Mouse (Mus musculus) retina, postnatal 1 day (tissue): Measurements from ENCODE around the gene Pigr.
A peak's percentile ranks its signal among the peaks of the same experiment; 100 is the strongest.

ENCODE experiments used
- DNase-seq: peaks from one replicate; pipeline ENCODE4 v3.0.0-alpha.2; 2012

The Pigr gene

DNA sequence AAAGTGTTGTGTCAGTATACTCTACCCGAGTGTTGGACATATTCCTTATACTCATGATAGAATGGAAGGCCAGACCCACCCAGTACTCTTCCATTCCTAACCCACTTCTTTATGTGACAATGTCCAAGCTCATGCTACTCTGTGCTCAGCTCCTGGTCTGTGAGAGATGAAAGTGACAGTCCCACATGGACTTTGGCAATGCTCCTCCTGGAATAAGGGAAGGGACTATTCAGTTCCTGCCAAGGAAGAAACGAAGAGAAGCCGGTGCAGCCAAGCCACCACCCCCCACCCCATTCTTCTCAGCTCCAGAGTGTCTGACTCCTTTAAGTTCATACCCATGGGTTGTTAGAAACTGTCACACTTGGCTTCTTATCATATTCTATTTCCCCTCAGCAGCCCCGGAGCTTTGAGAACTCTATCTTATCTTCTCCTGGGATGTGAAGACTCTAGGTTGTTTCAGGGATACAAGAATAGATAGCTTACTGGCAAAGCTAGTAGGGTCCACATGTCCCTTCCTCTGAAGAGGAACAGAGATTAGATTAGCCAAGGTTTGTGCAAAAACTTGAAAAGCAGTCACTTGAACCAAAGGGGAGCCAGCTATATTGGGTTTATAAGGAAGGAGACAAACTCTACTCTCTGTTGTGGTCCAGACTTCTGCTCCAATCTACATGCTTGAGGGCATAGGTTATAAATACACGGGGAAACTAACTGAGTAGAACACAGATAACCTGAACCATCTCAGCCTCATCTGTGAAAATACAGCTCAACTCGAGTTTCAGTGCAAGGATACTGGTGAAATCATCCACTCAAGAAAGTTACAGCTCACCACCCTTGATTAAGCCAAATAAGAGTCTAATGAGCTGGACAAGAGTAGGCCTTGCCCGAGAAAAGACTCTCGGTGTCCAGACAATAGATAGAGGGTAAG is 3.7 kb downstream of the Pigr start:
- DNase-seq = no peak

DNA sequence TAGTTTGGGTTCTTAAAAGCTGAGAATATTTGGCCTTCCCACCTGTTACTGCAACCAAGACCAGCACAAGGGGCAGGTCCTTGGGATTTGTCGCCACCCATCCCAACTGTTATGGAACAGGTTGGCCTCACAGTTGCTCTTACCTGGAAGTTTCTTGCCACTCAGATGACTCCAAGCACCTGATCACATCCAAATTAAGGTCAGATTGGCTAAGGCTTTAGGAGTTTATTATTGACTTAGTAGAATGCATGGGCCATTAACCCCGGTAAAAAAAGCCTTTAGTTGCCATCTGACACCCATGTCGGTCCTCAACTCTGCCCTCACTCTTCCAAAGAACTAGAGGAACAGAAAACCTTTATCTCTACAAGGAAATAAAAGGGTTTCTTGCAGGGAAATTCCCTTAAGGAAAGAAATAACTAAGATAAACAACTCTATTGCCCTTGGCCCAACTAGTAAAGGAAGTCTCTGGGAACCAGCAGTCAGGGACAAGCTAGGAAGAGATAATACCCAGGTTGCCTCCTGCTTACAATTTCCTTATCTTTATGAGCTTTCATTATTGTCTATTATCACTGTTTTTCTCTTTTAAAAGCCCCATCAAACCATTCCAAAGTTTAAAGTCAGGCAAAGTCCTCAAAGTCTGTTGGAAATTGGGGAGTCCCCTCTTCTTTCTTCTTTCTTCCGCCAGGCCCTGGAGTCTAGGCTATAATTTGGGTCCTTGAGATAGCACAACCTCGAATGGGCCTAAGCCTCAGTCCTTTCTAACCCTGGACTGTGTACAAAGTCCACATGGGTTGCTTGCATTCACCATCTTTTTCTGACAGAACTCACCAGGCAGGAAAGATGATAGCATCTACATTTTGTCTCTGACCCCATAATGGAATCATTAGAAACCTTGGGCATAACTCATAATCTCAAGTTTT is 6.0 kb downstream of the Pigr start:
- DNase-seq = no peak

DNA sequence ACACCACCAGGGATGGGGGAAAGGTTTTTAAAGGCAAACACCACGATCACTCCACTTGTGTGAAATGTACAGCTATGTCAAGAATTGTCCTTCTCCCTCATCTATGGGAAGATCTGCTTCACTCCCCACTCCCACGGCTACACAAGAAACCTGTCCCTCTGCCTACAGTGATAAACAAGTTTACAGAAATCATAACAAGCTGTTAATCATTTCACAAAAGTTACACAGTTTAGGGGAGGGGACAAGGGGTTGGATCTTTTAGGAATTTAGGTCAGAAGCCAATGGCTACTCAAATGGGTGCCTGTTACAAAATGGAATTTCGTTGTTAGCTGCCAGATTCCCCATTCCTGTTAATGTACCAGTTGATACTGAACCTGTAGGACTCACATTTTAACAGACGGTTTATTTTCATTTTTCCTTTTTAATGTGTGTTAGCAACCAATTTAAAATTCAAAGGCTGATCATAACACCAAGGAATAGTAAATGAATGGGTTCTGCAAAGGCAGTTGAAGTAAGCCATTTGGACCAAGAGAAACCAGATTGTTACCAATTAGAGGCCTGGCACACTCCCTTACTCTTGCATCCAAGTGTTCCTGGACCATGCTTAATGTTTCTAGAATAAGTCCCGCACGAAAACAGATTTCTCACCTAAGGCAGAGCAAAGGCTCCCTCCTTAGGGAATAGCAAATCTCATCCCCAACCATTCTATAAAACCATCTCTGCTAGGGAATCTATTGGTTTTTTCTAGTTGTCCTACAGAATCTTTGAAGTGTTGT is 8.9 kb downstream of the Pigr start:
- no peak for DNase-seq

DNA sequence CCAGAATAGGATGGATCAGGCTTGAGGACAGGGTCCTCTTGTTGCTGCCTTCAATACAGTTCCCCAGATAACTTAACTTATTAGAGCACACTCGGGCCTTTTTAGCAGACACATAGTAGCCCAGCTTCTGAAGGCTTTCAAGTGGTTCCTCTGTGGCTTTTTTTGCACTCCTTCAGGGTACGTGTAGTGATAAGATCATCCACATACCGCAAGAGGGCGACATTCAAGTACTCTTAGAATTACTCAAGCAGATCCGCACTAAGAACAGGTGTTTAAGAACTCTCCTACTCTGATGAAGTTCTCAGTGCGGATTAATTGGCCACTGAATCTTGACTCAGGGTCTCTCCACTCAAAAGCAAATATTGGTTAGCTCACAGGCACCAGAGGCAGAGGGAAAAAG is 11.8 kb downstream of the Pigr start:
- DNase-seq = peak; percentile 11

DNA sequence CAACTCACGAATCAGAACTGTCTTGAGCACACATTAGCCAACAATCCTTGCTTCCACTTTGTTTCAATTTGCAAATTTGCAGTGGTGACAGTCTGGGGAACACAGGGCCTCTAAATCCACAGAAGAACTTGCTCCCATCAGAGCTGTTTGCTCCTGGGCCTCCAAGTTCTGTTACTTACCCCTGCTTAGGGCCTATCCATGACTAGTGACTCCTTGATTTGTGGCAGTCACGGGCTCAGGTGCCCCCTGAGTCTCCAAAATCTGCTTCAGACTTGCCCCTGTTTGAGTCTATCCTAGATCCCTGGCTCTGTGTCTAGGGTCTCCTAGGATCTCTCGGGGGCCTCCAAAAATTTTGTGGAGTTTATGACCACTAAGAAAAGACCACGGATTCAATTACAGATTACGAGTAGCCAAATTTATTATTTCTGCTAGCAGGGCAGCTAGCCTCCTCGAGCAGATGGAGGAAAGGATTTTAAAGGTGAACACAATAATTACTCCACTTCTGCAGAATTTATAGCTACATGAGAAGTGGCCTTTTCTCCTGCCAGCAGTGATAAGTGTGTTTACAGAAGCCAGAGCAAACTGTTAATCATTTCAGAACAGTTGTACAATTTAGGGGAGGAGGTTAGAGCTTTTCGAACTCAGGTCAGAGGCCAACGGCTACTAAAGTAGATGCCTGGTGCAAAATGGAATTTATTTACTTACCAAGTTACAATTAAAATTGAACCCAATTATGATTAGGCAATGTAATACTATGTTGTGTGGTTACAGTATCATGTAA is 14.3 kb downstream of the Pigr start:
- no peak for DNase-seq

DNA sequence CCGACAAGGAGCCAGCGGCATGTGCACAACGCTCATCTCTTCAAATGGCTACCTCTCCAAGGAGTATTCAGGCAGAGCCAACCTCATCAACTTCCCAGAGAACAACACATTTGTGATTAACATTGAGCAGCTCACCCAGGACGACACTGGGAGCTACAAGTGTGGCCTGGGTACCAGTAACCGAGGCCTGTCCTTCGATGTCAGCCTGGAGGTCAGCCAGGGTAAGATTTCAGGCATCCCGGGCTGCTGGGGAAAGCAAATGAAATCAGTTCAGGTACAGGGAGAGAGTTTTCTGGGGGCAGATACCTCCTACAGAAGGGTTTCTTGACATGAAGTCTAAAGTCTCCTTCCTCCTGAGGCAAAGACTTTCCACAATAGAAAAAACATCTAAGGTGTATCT is 15.1 kb downstream of the Pigr start:
- no peak for DNase-seq

DNA sequence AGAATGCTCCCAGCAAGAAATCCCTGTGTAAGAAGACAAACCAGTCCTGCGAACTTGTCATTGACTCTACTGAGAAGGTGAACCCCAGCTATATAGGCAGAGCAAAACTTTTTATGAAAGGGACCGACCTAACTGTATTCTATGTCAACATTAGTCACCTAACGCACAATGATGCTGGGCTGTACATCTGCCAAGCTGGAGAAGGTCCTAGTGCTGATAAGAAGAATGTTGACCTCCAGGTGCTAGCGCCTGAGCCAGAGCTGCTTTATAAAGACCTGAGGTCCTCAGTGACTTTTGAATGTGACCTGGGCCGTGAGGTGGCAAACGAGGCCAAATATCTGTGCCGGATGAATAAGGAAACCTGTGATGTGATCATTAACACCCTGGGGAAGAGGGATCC is 18.0 kb downstream of the Pigr start:
- no peak for DNase-seq

DNA sequence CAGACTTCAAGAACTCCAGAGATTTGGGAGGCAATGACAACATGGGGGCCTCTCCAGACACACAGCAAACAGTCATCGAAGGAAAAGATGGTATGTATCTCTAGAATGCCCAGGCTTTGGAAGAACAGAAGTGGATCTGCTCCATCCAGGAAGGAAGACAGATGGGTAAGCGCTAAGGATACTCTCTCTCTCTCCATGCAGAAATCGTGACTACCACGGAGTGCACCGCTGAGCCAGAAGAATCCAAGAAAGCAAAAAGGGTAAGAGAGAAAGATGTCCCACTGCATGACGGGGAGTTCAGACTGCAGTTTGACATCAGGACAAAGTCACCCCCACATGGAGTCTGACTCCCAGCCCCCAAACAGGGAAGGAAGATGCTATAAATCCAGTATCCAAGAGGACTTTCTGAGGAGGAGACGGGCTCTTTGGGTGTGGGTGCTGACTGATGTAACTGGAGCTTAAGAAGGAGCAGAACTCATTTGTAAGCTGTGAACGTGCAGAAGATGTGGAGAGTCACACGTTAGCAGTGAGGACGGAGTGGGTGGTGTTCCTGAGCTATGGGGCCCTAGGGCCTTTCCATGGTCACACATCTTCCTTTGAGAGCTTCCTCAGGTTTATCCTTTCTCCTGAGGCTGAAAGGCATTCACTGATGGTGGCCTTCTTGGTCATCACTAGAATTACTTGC is 23.2 kb downstream of the Pigr start:
- DNase-seq = no peak

DNA sequence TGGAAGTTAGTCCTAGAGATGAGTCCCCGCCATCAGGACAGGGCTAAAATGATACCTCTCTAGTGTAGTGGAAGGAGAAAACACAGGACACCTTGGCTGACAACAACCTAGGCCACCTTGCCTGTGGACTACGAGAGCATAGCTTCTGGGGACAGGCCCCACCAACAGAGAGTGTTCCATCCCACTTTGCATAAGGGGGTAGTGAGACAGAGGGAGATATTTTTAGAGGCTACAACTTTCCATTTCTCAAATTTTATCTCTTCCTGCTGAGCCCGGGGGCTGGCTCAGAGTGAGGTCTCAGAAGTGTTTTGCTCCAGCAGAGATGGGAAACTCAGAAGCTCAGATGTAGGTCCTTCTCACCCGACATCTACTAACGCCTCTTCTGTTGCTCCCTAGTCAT is 23.9 kb downstream of the Pigr start:
- DNase-seq = no peak

DNA sequence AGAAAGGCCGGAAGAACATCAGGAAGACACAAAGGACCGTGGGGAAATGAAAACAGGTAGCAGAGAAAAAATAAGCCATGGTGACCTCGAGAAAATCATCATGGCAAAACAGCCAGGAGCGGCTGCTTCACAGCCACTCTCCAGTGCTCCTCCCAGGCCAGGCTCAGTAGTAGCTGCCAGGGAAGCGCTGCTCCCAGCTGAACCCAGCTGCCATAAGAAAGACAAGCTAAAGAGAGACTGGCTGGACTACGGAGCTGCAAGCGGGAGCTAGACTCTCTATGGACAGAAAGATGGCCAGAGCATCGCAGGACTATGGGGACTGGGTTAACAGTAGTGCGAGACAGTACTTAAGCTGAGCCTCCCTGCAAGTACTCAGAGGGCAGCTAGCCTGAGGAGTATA is 28.3 kb downstream of the Pigr start:
- DNase-seq = no peak

DNA sequence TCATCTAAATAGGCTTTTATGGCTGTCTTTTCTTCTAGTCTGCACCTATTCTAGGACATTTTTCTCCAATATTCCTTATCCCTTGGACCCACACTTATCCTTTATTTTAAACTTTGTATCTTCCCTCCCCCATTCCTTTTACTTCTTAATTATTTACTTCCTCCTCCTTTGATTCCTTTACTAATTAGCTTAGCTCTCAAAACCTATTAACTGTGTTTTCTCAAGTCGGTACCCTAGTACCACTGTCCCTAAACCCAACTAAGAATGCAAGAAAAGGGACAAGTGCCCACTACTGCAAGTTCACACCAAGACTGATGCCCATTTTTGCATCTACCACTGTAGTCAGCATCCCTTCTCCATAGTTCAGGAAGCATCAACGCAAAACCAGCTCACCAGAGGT is 29.2 kb downstream of the Pigr start:
- no peak for DNase-seq

DNA sequence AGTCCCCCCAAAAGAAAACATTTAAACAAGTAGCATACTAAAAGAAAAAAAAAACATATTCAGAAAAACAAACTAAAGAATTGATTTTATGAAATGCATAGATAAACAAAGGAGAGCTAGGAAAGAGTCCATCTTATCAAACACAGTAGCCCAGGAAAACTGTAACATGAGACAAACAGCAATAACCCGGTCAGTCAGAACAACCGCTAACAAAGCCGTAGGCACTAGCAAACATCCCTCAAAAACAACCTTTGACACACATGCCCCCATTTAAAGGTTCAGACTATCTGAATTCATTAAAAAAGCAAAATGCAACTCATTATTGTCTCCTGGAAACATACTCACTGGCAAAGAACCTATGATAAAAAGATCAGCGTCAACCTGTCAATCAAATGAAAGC is 31.0 kb downstream of the Pigr start:
- DNase-seq = no peak

DNA sequence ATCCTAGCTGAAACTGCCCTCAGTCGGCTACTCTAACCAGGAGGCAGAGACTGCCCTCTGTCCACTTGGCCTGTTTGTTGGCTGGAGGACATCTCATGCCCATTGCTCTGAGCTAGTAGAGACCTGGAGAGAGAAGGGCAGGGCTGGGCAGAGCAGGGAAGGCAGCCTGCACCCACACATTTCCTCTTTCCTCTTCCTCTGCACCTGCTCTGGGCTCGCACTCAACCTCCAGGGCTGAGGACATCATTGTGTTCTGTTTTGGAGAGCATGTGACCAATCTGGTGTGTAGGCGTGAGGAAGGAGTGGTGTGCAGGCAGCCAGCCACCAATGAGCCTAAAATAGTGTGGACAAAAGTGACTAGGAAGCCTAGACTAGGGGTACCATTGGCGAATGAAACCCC is 37.8 kb downstream of the Pigr start:
- DNase-seq = no peak

DNA sequence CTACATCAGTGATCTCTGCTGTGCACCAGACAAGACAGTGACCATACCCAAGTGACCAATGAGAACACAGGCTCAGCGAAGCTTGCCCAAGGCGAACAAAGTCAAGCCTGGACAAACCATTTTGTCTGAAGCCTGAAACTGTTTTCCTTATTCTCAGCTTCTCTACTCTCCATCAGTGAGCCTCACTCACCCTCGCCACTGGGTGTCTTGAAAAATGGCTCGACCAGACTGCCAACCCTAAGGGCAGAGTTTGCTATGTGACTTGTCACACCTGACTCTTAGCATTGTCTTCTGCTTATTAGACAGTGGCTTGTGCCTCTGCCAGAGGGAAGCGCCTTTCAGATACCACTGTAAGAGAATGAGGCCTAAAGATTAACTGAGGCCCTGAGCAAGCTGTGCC is 38.3 kb downstream of the Pigr start:
- no peak for DNase-seq

DNA sequence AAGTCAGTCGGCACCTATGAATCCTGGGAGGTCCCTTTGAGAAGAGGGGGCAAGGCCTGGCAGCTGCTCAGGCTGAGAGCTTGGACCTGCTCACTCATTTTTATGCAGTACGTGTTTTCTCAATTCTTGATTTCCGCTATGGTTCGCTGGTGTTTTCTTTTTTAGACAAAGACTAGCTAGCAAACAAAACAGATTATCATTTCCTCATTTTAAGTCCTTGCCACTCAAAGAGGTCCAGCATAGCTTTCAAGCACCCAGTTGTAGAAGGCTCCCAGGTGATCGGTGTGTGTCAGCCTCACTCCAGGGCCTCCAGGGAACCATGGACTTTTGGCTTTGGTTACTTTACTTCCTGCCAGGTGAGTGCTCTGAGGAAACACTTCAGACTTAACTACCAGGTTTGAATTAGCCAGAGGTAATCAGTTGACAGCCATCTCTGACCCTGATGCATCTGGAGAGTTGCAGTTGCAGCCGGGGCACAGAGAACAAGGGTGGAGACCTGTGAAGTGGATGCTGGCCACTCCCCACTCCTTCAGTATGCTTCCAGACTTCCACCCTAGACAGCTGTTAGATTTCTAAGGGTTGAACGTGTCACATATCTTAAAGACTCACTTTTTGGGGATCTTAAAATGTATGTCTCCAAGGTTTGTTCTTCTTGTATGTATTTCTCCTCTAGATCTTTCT is 39.2 kb downstream of the Pigr start, which contains the start of gene Fcmr:
Gene Fcmr (plus strand): TSS at position 129 of the 681 bp plus-strand sequence.
- no peak for DNase-seq

DNA sequence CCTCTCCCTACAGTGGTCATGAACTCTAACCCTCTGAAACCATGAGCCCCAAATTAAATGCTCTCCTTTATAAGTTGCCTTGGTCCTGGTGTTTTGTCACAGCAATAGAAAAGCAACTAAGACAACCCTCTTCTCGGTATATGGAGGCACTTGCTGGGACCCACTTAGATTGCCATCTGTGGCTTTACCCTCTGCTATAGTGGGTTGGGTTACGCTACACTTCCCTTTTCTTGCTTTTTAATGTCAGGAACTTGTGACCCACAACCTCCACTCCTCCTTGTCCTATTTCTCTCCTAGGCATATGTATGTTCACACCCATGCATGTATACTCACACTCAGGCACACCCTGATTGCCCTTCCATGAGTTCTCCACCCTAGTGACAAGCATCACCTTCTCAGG is 46.4 kb downstream of the Pigr start:
- DNase-seq = no peak

DNA sequence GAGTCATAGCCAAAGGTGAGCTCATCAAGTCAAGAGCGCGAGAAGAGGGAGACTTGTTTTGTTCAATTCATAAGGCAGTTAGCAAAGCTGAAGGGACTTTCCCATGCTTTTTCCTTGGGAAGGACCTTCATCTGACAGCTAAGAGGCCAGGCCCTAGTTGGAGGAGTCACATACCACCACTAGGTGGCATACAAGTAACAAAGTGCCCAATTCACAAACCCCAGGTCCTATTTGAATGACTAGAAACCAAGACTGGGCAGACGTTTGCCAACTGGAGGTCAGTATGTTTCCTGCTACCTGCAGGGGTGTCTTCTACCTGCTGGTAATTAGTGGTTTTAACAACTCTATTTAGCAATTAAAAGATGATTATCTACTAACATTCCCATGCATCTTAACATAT is 48.7 kb downstream of the Pigr start:
- peak; percentile 72 for DNase-seq

DNA sequence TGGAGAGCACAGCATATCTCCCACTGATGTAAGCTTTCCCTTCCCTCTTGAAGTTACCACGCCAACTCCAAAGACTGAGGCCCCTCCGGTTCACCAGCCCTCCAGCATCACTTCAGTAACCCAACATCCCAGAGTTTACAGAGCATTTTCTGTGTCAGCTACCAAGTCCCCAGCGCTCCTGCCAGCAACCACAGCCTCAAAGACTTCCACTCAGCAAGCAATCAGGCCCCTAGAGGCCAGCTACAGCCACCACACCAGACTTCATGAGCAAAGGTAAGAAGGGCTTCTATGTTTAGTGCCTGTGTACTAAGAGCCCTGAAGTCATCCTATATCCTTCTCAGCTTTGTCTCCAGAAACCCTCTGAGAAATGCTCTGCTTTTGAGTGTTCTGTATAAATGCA is 49.4 kb downstream of the Pigr start:
- DNase-seq = no peak

DNA sequence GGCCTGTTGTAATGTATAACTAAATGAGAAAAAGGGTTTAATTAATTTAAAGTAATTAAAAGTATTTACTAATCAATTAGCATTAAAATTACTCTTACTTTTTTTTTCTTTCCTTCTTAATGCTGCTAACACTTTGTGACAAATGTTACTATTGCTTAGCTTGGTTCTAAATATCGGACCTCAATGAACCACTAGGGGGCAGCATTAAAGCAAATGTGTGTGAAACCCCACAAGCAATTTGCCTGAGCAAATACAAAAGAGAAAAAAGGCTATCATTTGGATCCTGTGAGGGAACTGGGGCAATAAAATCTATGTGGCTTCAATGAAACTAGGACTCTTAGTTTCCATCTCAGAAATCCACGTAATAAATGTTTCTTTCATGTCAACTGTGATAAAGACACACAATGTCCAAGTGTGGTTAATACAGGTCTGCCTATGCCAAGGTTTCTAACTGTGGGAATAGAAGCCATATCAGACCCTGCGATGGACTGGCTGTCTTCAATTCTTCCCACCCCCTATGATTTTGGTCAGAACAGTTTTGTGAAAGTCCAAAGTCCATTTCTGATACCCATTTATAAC is 50.5 kb downstream of the Pigr start:
- peak; percentile 82 for DNase-seq

DNA sequence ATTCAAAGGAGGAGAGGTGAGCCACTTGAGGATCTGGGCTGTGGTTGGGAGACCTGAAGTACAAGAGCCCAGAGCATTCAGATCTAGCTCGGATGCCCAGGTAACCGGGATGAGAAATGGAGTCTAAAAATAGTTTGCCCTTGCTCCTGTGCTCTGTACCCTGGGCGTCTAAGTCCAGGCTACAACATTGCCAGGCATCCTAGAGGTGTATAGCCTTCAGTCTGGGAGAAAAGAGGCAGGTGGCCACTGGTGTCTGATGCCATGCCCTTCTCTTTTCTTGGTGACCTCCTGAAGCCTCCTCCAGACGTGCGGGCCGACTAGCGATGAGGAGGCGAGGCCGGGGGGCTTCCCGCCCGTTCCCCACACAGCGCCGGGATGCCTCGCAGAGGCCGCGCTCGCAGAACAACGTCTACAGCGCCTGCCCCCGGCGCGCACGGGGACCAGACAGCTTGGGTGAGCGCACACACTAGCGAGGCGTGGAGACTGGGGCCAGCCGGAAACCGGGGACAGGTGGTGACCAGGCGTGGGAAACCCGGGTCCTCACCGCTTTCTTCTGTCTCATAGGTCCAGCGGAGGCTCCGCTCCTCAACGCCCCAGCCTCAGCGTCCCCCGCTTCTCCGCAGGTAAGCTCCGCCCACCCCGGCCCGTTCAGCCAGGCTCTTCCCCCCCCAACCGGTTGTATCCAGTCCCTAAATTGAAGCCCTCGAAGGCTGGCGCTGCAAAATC is 51.6 kb downstream of the Pigr start:
- peak; percentile 63 for DNase-seq
